Mouse (Mus musculus) liver, postnatal 0 days (tissue): ENCODE measurements around the gene AI661453.

Source experiments
- CTCF ChIP-seq: sonication (generic); IDR thresholded peaks from 2 replicates; pipeline ENCODE4 v1.5.1; 2016; ENCODE audit warnings: antibody characterized with exemption, low read depth
- EP300 ChIP-seq: IDR thresholded peaks from 2 replicates; pipeline ENCODE4 v1.6.1; 2016; ENCODE audit warnings: antibody characterized with exemption, low read depth, mild to moderate bottlenecking

GRCm38 (mm10) chr17:47490791-47491190, 54.4 kb downstream of the AI661453 start:
- peak; percentile 39 for TF ChIP-seq CTCF
- TF ChIP-seq EP300: no peak
